Mouse (Mus musculus) liver, adult 2 months (tissue): ENCODE data around the gene Foxp1. TPM values are rescaled to one million over a fixed set of nuclear protein-coding genes. Genes with fewer than 3 reads are reported as not detected.

Experiments
- DNase-seq: peaks from one replicate; pipeline ENCODE4 v3.0.0-alpha.2; 2011; ENCODE audit warnings: low read depth, low spot score; ENCODE audit errors: extremely low read depth
- H3K27ac ChIP-seq: fragments of 200-500 bp; replicated peaks from 2 replicates; pipeline ENCODE4 v1.5.1; 2012; ENCODE audit warnings: low read depth, mild to moderate bottlenecking, control low read depth, inconsistent platforms, low read length; ENCODE audit not compliant: insufficient read depth
- H3K27me3 ChIP-seq: fragments of 200-500 bp; 2 replicates; pipeline ENCODE4 v1.6.1; 2012; ENCODE audit warnings: mild to moderate bottlenecking, moderate library complexity, low read length, inconsistent platforms; ENCODE audit not compliant: control insufficient read depth, insufficient read depth
- H3K36me3 ChIP-seq: fragments of 200-500 bp; 2 replicates; pipeline ENCODE4 v1.6.1; 2012; ENCODE audit warnings: low read length, inconsistent platforms; ENCODE audit not compliant: control insufficient read depth, insufficient read depth
- H3K4me1 ChIP-seq: fragments of 200-500 bp; 2 replicates; pipeline ENCODE4 v1.6.1; 2011; ENCODE audit warnings: low read length; ENCODE audit not compliant: control insufficient read depth, insufficient read depth
- H3K4me3 ChIP-seq: fragments of 200-500 bp; 2 replicates; pipeline ENCODE4 v1.5.1; 2011; ENCODE audit warnings: low read depth, mild to moderate bottlenecking, control low read depth, low read length, moderate library complexity; ENCODE audit not compliant: insufficient read depth
- H3K79me2 ChIP-seq: fragments of 200-500 bp; 2 replicates; pipeline ENCODE4 v1.6.1; 2012; ENCODE audit warnings: inconsistent platforms, mild to moderate bottlenecking, low read length, moderate library complexity; ENCODE audit not compliant: control insufficient read depth, insufficient read depth
- H3K9ac ChIP-seq: fragments of 200-500 bp; 2 replicates; pipeline ENCODE4 v1.6.1; 2012; ENCODE audit warnings: low read depth, mild to moderate bottlenecking, control low read depth, inconsistent platforms, low read length
- CTCF ChIP-seq: fragments of 200-500 bp; IDR thresholded peaks from 2 replicates; pipeline ENCODE4 v1.5.1; 2011; ENCODE audit warnings: low read depth, low read length, control low read depth
- POLR2A ChIP-seq: fragments of 200-500 bp; IDR thresholded peaks from 2 replicates; pipeline ENCODE4 v1.6.1; 2011; ENCODE audit warnings: low read length, control low read depth; ENCODE audit not compliant: insufficient read depth; ENCODE audit errors: extremely low read depth
- WGBS: fragments of 180-500 bp; shearing (Covaris S2); methylation state at CpG from one replicate; pipeline ENCODE4 v1.1.7; 2018; 5-methylcytosine and 5-hydroxymethylcytosine counted together
- polyA plus RNA-seq: library from polyadenylated mRNA; depleted of rRNA; stranded (reverse); fragments of >200 nt; gene quantifications from 2 replicates; pipeline ENCODE4 v1.2.3, GENCODE M21; 2012
- total RNA-seq: library from RNA; depleted of rRNA; stranded (reverse); fragments of >200 nt; gene quantifications from 2 replicates; pipeline ENCODE4 v1.2.3, GENCODE M21; 2014

The Foxp1 gene
- total and polyA plus RNA-seq, 2 experiments: 22.7 to 24.8 TPM

DNA sequence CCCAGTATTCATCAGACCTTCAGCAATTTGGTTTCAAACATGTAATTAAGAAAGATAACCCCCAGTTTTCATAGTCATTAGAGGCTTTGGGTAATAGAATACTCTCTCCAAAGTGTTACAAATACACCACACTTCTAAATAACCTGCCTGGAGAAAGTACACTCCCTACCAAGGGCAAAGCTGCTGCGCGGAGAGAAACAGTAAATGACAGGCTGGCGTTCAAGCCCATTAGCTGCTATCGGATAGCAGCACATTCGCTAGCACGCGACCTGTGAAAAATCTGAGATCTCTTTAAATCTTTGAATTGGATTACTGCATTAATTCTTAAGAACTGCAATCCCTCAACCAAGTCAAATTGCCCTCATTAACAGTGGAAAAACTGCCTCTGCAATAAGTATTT, 418.1 kb downstream of the Foxp1 start:
- no peak for DNase-seq
- H3K36me3 ChIP-seq: no peaks in the 10 kb centered on the region
- H3K27me3 ChIP-seq: no peaks in the 10 kb centered on the region
- H3K4me1 ChIP-seq: peaks cover 9% of the 10 kb centered on the region
- TF ChIP-seq CTCF (no peak), POLR2A (no peak)
- no peak overlapping the region for H3K27ac ChIP-seq
- H3K9ac ChIP-seq: no peak overlapping the region
- WGBS: 95% methylated on average over 7 of the region's 7 CpGs
- no peak overlapping the region for H3K4me3 ChIP-seq
- no peaks in the 10 kb centered on the region; the same call in 1 of the 2 replicates for H3K79me2 ChIP-seq

DNA sequence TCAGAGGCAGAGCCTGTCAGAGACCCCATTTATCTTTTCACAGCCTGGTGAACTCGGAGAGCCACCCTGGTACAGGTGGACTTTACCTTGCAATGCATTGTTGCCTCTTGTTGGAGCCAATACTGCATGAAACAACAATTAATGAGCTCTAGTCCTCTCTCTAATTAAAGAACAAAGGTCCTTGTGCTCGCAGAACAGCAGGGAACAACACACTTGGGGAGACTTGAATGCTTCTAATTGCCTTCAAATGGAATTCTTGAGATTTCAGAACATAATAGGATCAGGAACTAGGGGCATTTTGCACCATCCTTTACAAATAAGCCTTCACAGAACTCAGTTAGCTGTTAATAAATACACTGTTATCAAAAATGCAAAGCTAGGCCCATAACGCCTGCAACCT, 418.6 kb downstream of the Foxp1 start:
- TF ChIP-seq POLR2A (no peak), CTCF (no peak)
- no peak for DNase-seq
- H3K27me3 ChIP-seq: no peaks in the 10 kb centered on the region
- 68% methylated on average over 3 of the region's 3 CpGs for WGBS
- H3K36me3 ChIP-seq: no peaks in the 10 kb centered on the region
- no peak overlapping the region for H3K4me3 ChIP-seq
- H3K9ac ChIP-seq: no peak overlapping the region
- H3K79me2 ChIP-seq: no peaks in the 10 kb centered on the region; the same call in 1 of the 2 replicates
- peaks cover 9% of the 10 kb centered on the region for H3K4me1 ChIP-seq
- no peak overlapping the region for H3K27ac ChIP-seq

- Histone ChIP-seq H3K9ac (peak overlapping the region; percentile 64), H3K27me3 (no peaks in the 10 kb centered on the region), H3K27ac (peak overlapping the region; percentile 77), H3K79me2 (peaks cover 4% of the 10 kb centered on the region; the same call in 1 of the 2 replicates), H3K4me1 (peaks cover 9% of the 10 kb centered on the region), H3K4me3 (no peak overlapping the region), H3K36me3 (no peaks in the 10 kb centered on the region)
- 14% methylated on average over 6 of the region's 6 CpGs for WGBS
- peak; percentile 90 for DNase-seq
- no peak for TF ChIP-seq POLR2A
- TF ChIP-seq CTCF: no peak
Measured at GRCm38 (mm10) chr6:99101489-99101908, 421.0 kb downstream of the Foxp1 start.

- TF ChIP-seq POLR2A (no peak), CTCF (no peak)
- Histone ChIP-seq H3K9ac (no peak overlapping the region), H3K27me3 (no peaks in the 10 kb centered on the region), H3K27ac (0 out of 2 replicates have a peak overlapping the region, but pooled peaks have one; percentile 31), H3K79me2 (peaks cover 4% of the 10 kb centered on the region; the same call in 1 of the 2 replicates), H3K4me3 (no peak overlapping the region), H3K36me3 (no peaks in the 10 kb centered on the region), H3K4me1 (peaks cover 9% of the 10 kb centered on the region)
- DNase-seq: no peak
- 59% methylated on average over 5 of the region's 5 CpGs for WGBS
Measured at GRCm38 (mm10) chr6:99100331-99100730, 422.2 kb downstream of the Foxp1 start.

DNA sequence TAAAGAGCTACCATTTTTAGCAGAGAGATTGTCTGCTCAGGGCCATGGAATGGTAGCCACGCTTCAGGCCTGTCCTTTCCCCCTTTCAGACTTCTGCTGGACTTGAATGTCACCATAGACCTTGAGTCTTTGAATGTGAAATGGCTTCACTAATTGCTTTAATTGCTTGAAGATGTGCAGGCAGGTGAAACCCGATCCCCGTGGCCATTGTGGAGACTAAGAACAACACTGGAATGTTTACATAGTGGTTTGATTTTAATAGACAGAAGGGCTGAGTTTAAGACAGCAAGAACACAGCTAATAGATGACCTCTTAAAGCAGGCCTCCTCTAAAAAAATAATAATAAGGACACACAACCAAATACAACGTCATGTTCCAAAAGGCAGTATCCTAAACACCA, 422.7 kb downstream of the Foxp1 start:
- Histone ChIP-seq H3K4me1 (peaks cover 9% of the 10 kb centered on the region), H3K9ac (no peak overlapping the region), H3K27ac (no peak overlapping the region), H3K27me3 (no peaks in the 10 kb centered on the region), H3K36me3 (no peaks in the 10 kb centered on the region), H3K79me2 (peaks cover 4% of the 10 kb centered on the region; the same call in 1 of the 2 replicates), H3K4me3 (no peak overlapping the region)
- TF ChIP-seq CTCF (no peak), POLR2A (no peak)
- peak; percentile 68 for DNase-seq
- WGBS: 50% methylated on average over 4 of the region's 4 CpGs

DNA sequence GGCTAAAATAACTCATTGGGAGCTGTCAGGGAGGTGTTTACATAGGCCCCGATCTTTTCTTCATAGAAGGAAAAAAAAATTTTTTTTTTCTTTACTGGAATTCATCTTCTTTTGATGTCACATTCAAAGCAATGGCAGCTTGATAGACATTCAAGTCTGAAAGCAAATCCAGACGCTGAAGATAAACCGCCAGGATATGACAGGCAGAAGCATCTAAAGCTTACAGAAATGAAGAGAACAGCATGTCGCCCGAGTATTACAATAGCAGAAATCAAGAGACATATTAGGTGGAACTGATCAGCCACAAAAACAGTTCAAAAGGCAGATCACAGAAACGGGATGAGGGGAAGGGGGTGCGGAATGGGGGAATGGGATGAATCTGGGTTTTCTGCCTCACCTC, 425.3 kb downstream of the Foxp1 start:
- peaks cover 9% of the 10 kb centered on the region for H3K4me1 ChIP-seq
- no peaks in the 10 kb centered on the region for H3K36me3 ChIP-seq
- H3K27me3 ChIP-seq: no peaks in the 10 kb centered on the region
- DNase-seq: no peak
- WGBS: 80% methylated on average over 7 of the region's 7 CpGs
- peaks cover 11% of the 10 kb centered on the region; the same call in 1 of the 2 replicates for H3K79me2 ChIP-seq
- no peak overlapping the region for H3K27ac ChIP-seq
- H3K9ac ChIP-seq: no peak overlapping the region
- TF ChIP-seq POLR2A (no peak), CTCF (no peak)
- H3K4me3 ChIP-seq: no peak overlapping the region
